Mouse (Mus musculus) kidney, adult 9 months (tissue): ENCODE data around the gene Nkd1.

Source experiments
- DNase-seq: peaks from one replicate; pipeline ENCODE4 v3.0.0; 2022

Nkd1 gene

DNA sequence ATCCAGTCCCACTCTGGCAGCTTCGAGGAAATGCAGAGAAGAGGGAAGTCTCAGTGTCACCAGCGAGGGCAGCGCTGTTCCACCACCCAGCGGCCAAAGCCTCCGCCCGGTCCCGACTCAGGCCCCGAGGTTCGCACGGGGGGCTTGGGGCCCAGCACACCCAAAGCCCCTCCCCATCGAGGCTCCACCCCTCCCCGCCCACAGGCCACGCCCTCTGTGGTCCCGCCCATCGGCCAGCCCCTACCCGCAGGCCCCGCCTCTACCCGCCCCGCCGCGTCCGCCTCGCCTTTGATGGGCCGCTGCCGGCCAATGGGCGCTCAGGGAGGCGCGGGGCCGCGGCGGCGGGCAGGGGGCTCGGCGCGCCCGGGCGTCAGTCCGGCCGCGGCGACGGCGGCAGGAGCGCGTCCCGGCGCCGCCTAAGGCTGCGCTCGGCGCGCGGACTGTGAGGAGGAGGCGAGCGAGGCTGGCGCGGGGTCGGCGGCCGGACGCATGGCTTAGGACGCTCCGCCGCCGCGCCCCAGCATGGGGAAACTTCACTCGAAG lies at the start of gene Nkd1:
Nkd1 (plus strand) TSS at position 370 of the 543 bp plus-strand sequence.
- peak; percentile 52 for DNase-seq

DNA sequence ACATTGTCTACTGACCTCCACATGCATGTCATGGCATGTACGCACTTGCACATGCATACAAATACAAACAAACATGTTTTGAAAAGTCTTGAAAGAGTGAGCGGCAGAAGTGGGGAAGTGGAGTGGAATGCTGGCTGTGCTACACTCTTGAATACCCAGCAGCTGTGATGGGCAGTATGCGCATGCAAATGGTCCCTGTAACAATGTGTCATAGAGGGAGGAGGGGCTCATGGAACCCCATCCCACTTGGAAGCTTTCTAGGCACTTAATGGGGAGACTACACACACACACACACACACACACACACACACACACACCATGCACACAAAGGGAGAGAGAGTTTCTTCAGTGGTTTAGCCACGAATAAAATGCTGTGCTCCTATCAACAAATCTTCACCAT lies 39.9 kb upstream of the Nkd1 start:
- no peak for DNase-seq

DNA sequence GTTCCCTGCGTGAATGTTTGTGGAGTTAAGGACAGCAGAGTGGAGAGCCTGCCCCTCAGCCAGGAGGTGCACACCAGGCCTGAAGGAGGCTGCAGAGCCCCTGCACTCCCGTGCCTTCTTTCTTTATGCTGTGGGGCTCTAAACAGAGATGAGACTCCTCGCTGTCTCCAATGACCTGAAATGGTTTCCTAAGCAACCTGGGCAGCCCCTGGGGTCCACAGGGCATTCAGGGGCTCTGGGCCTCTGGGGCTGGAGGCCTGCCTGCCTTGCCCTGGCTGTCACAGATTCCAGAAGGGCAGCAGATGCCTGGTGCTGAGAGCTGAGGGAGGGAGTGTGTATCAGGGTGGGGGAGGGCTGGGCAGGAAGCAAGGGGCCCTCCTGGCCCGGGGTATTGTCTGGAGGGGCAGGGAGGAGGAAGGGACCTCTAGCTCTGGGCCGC lies 32.7 kb upstream of the Nkd1 start:
- DNase-seq, result no peak

DNA sequence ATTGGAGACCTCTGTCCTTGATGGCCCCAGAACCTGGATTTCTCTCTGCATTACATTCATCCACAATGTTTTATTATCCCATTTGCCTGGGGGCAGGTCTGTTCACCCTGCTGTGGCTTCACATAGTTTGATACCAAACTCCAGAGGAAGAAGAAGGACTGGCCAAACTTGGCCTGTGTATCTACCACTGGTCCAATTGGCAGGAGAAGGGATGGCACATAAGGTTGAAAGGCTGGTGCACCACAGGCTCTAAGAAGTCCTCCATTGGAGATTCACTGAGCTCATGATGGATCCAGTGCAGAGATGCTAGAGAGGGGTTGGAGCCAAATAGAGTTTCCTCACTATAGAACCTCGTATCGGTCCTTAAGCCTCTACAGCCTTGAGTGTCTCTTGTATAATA lies 27.1 kb upstream of the Nkd1 start:
- no peak for DNase-seq

DNA sequence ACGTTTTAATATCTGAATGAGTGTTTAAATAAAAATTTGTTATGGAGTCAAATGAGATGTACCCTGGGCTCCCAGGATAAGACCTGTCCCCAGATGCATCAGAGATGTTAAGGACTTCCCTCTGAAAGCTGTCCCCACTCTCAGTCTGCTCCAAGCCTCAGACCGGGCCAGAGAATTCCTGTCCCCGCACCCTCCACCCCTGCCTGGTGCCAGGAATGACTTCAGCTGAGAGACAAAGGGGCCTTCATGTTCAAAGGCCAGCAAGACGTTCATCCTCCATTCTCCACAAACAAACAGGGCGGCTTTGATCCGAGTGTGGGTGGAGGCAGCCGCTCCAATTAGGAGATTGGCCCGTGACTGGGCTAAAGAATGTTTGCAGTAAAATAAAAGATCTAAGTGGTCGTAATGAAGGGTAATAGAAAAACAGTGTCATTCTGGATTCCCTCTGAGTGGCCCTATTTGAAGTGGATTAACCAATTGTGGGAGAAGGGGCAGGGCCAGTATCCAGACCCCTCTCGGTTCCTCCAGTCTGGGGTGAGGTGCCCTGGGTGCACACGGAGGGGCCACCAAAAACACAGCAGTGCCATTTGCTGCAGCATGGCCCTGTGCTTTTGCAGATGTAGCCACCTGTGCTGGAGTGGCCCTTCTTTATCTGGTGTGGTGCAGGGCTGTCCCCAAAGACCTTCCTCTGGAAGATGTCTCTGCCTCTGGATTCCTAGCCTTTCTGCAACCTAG lies 25.9 kb upstream of the Nkd1 start:
- DNase-seq, result no peak

DNA sequence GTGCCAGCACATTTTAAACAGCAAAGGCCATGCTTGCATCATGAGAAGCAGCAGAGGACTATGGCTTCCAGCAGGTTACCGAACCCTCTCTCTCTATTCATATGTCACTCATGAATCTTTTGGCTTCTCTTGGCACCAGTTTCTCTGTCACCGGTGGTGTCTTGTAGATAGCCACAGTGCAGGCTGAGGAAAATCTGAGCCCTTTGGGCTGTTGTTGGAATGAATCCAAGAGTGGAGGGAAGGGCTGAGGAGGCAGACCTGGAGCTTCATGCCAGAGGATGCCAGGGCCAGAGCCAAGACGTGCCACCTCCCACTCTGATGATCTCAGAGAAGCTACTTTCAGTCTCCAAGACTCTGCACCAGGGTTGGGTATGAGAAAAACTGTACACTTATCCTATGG lies 19.0 kb upstream of the Nkd1 start:
- no peak for DNase-seq

DNA sequence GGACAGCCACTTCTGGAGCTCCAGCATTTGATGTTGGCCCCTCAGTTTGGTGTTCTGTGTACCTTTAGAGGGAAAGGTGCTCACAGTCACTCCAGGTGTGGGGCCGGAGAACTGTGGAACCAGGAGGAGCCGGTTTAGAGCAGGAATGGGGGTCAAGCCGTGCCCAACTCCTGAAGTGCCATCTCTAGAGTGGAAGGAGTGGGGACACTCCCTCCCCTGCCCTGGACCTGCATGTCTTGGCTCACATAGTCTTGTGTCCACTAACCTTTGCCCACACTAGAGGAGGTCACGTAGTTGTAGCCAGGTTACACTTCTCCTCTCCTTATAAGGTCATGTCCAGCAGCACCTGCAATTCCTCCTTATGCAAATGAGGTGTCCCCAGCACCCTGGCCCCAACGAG lies 14.2 kb upstream of the Nkd1 start:
- peak; percentile 11 for DNase-seq

DNA sequence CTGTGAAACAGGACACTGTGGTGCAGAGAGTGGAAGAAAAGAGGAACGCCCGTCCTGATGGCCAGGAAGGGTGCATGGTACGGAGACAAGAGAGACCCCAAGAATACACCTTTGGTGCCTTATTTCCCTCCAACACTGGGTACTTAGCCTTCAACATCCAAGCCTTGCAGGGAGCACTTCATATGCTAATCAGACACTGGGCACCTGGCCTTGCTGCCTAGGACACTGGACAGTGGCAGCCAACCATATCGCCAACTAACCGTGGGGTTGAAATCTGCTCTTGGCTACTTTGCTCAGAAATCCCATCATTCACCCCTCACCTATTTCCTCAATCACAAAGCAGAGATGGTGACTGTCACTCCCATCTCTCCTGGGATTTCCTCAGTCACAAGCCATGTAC lies 10.1 kb upstream of the Nkd1 start:
- no peak for DNase-seq

DNA sequence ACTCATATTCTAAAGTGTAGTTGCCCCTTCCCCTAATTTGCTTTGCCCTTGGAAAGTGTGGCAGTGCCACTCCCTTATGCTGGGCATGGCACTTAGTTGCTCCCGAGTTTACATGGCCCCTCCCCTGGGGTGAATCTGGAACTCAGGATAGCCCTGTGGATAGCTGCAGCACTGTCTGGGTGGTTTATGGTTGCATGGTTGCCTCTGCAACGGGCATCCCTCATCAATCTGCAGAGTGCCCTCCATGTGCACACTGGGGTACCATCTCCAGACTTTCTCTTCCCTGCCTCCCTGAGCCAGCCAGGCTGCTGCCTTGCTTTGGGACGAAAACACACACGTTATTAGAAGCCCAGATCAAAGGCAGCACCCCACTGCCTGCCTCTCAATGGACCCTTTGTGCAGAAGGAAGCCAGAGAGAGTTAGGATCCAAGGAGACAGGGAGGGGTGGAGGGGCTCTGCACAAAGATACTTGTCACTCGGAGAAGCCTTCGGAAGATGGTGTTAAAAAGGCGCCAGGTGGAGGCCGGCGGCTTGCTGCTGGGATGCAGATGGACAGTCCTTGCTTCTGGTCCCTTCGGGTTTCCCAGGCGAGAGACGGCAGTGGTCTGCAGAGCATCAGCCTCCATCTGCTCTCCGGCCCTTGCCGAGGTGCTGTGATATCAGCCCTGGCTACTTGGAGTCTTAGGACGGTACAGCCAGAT lies 8.9 kb upstream of the Nkd1 start:
- no peak for DNase-seq

DNA sequence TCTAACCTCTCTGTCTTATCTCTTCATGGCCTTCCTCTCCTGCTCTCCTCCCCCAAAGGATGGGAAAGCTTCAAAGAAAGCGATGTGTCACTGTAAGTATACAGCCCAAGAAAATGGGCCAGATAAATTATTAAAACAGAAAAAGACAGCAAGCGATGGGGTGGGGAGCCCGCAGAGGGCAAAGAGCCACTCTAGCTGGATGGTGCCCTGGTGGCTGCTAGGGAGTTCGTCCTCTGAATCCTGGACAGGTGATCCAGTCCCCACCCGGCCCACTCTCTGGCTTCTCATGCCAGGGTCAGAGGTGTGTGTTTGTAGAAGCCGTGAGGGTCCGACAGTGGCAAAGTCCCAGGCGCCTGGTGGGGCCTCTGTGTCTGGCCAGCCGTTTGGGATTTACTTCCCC lies 3.1 kb upstream of the Nkd1 start:
- no peak for DNase-seq

DNA sequence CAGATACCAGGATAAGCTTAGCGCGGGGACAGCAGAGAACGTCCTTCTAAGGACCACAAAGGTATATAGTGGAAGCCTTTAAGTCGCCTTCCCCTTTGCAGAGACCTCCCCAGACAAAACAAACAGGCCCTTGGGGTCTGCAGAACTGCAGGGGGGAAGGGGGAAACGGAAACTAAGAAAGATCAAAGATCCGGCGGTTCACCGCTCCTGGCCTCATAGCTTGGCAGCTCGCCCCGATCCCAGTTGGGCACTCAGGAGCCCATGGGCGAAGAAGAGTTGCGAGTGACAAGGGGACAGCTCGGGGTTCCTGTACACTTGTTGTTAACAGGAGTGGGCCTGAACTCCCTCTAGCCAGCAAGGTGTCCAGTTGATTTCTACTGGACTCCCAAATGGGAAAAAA lies 773 bp upstream of the Nkd1 start:
- DNase-seq, result no peak

DNA sequence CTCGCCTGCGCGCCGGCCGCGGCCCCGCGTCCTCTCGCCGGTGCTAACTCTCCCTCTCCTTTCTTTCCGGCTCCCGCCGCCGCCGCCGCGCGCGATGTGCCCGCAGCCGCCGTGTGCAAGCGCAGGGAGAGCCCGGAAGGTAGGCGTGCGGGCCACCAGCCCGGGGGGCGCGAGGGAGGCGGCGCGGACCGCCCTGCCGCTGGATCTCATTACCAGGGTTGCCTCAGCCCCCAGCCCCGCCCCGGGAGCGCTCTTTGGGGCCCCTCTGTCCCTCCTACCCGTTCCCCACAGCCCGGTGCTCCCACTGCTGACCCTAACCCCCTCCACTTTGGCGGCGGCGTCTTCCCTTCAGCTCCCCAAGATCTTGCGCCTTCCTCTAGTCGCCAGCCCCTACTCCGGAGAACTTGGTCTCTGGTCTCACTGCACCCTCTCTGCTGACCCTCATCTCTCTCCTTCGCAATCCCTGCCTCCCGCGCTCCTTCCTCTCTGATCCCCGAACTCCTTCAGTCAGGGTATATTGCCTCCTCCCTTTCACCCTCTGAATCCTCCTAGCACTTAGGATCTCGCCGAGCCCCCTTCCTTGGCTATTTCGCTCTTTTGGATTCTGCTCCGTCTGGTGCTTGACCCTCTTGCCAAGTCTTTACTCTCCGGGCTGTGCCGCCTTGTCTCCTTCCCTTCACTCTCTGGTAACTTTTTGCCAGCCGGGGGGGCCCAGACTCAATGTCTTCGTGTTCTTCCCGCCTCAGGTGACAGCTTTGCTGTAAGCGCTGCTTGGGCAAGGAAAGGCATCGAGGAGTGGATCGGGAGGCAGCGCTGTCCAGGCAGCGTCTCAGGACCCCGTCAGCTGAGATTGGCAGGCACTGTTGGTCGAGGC lies 624 bp downstream of the Nkd1 start:
- no peak for DNase-seq

DNA sequence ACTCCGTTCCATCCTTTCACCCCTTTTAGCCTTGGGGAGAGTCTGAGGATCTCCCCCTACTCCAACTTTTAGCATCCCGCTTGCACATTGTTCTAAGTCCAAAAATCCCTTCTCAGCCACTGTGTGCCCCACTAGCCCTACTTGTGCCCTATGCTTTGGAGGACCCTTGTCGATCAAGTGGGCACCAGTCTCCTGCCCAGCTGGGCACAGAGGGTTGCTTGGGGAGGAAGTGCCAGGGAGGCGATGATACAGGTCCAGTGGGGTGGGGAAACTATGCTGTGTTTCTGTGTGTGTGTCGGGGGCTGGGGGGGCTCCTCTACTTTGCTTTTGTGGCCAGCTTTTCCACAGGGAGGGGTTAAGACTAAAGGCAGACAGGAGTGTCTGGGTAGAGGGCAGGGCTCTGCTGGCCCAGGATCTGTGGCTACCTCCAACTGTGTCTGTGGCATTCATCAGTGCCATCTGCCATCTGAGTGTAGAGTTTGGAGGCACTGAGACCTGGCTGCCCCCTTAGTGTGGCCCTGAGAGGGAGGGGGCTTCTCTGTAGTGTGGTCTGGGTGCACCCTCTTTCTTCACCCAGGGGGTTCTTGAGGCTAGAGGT lies 1.4 kb downstream of the Nkd1 start:
- DNase-seq, result no peak

DNA sequence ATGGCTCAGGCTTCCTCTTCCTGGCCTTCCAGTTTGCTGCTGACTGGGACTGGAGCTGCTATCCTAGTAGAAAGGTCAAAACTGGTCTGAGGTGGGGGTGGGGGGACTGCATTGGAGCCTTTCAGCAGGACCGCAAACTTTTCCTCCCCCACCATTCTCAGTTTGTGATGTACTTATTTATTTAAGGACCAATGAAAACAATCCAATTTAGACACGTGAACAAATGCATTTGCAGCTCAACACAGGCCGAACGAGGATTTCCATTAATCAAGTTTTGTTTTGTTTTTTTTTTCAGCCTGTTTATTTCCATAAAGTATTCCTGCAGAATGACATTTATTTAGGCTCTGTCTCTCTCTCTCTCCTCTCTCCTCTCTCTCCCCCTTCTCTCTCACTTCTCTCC lies 2.5 kb downstream of the Nkd1 start:
- no peak for DNase-seq

DNA sequence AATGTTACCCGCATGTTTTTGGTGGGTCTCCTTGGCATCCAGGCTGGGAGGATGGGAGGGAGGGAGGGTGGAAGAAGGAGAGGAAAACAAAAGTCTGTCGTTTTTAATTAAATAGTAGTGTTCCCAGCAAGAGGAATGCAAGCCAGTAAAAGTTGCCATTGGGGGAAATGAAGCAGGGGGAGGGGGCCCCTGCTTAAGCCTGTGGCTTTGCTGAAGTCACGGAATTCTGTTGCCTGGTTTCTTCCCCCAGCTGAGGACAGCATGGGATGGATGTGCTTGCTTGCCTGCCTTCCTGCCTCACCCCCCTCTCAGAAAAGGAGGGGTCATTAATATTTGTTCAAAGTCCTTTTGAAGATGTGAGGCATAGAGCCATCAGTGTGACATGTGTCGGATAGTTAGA lies 3.0 kb downstream of the Nkd1 start:
- no peak for DNase-seq

DNA sequence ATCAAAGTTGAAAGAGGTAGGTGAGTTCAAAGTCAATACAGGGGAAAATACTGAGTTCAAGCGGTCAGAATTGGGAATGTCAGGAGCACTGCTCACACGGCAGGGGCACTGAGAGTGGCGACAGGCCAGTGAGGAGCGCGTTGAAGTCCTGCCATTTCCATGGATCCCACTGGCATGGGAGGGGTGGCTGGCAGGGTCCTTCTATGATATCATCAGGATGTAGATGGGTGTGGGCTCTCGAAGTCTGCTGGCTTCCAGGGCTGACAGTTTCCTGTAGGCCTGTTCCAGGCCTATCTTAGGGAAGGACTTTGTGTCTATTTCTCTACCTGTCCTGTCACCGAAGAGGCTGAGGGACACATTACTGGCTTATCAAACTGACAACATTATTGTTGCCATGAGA lies 3.7 kb downstream of the Nkd1 start:
- DNase-seq, result no peak

DNA sequence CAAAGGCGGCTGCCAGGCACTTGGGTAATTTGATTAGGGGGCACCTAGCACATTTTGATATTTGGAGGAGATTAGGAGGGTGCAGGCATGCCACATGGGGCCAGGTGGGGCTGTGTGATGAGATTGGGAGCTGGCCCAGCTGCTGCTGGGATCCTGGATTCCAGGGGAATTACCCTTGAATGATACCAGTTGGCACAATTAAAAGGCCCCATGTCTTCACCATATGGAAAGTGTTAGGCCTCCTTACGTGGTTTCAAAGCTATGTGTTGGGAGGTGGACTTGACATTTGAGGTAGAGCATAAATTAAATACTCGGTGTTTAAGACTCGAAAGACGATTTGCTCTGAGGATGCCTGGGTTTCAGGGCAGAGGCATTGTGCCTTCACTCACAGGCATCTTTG lies 5.1 kb downstream of the Nkd1 start:
- no peak for DNase-seq

DNA sequence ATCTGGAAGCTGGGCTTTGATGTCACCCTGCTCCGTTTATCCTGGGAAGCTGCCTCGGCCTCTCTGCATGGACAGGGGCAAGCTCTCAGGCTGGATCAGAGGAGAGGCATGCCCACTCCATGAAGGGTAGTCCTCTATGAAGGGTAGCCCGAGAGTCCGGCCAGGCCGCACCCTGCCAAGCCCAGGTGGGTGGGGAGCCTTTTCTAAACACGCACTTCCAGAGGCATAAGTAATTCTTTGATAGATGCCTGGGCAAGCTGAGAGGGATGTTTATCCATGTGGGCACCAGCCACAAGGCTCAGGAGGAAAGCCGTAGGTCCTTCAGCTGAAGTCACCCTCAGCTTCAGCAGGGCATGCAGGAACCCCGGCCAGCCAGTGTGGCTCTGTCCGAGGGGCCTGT lies 7.0 kb downstream of the Nkd1 start:
- DNase-seq, result no peak

DNA sequence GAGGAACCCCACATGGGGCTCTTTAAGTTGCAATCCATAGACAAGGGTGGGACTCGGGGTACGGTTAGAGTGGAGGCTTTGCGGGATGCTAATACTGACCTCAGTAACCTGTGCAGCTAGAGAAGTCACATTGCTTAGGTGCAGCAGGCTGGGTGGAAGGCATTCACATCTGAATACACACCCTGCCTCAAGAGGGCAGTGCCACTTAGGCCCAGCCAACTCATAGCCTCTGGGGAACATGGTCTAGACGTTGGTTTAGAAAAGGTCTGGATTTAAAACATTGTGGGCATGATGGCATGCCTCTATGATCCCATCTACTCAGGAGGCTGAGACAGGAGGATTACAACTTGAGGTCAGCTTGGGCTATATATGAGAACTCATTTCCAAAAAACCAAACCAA lies 8.6 kb downstream of the Nkd1 start:
- no peak for DNase-seq

DNA sequence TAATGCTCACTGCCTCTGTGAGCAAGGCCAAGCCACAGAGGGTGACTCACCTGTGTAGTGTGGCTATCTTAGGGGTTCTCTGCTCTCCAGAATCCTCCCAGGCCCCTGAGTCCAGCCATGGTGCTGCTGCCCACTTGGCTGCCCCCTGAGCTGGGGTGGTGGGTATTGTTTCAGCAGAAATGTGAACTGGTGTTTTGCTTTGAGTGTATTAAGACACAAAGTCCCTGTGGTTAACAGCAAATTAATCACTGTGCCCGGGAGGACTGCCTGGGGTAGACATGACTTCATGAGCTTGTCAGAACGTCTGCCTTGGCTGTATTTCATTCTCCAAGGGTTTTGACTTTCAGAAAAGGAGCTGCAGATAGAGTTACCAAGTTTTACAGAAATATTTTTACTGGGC lies 15.9 kb downstream of the Nkd1 start:
- DNase-seq, result no peak

DNA sequence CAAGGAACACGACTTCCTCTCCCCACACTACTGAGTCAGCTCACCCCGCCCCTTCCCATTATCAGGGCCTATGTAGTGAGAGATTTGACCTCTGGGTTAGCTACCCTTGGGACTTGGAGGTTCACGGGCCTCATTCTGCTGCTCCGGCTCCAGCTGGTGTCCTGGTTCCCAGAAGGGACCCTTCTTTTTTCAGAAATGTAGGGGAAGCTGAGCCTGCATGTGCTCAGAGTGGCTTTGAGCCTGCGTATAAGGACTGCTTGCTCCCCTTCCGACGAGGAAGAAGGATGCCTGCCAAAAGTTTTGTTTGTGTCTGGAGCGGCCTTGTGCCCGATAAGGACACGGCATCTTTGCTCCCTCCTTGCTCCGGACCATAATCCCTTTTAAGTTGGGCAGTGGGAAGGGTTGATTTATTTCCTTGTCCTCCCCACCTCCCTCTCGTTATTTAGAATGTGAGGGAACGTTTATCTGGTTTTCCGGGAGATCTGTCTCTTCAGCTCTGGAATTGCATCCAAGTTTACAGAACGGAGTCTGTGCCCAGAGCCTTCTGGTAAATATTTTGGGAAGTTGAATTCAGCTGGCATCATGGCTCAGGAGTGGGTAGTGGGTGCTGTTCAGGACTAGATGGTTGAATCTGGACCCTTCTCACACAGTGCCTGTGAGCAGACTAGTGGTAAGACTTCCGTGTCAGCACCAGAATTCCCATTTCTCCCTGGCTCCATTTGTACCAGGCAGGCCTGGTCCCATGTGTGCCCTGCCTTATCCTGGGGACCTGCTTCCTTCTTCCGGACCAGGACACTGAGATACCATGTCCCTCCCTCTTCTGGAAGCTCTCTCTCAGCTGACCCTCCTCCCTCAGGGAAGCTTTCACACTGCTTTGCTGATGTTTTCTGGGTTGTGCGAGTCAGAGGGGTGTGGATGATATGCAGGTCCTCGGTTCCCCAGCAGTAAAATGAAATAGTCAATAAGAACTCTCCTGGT lies 17.1 kb downstream of the Nkd1 start:
- DNase-seq, result peak; percentile 52

DNA sequence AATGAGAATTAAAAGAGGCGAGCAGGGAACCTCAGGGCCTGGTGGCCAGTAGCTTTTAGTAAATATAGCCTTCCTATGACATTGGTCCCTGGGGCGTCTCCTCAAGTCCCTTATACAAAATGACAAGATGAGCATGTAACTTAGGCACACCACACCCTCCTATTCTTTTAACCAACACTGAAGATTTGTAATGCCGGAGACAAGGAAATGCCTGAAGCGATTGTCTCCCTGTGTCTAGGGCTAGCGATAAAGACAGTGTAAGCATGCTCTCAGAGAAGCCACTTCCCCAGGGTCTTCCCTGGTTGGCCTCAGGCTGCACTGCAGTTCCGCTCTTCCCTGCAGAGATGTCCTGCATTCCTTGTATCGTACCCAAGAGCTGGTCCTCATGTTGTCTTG lies 17.8 kb downstream of the Nkd1 start:
- no peak for DNase-seq
